Mouse (Mus musculus) embryonic facial prominence, embryonic 13.5 days (tissue): ENCODE data around the gene Cryab. TPM values are rescaled to one million over a fixed set of nuclear protein-coding genes. Genes with fewer than 3 reads are reported as not detected.

Experiments
- ATAC-seq: fragments of 200-750 bp; cut with Nextera tagmentation; 2 replicates; pipeline ENCODE4 v1.8.0; 2017; ENCODE audit warnings: low read depth; ENCODE audit not compliant: insufficient number of reproducible peaks, insufficient read depth, low FRiP score, low TSS enrichment
- H3K27ac ChIP-seq: fragments of 300-500 bp; sonication (generic); 2 replicates; pipeline ENCODE4 v1.5.1; 2015; ENCODE audit warnings: moderate library complexity, mild to moderate bottlenecking, inconsistent platforms
- H3K27me3 ChIP-seq: fragments of 300-500 bp; sonication (generic); 2 replicates; pipeline ENCODE4 v1.6.1; 2015; ENCODE audit warnings: mild to moderate bottlenecking, inconsistent platforms
- H3K36me3 ChIP-seq: fragments of 300-500 bp; sonication (generic); 2 replicates; pipeline ENCODE4 v1.6.1; 2015; ENCODE audit warnings: mild to moderate bottlenecking, inconsistent platforms
- H3K4me1 ChIP-seq: fragments of 300-500 bp; sonication (generic); 2 replicates; pipeline ENCODE4 v1.6.1; 2015; ENCODE audit warnings: inconsistent platforms
- H3K4me2 ChIP-seq: fragments of 300-500 bp; sonication (generic); 2 replicates; pipeline ENCODE4 v1.6.1; 2015; ENCODE audit warnings: moderate library complexity, mild to moderate bottlenecking, inconsistent platforms
- H3K4me3 ChIP-seq: fragments of 300-500 bp; sonication (generic); 2 replicates; pipeline ENCODE4 v1.5.1; 2015; ENCODE audit warnings: mild to moderate bottlenecking, inconsistent platforms
- H3K9ac ChIP-seq: fragments of 300-500 bp; sonication (generic); 2 replicates; pipeline ENCODE4 v1.6.1; 2015; ENCODE audit warnings: mild to moderate bottlenecking, inconsistent platforms
- H3K9me3 ChIP-seq: fragments of 300-500 bp; sonication (generic); 2 replicates; pipeline ENCODE4 v1.6.1; 2016; ENCODE audit warnings: inconsistent platforms
- WGBS: fragments of 180-500 bp; shearing (Covaris S2); methylation state at CpG from one replicate; pipeline ENCODE4 v1.1.7; 2015; ENCODE audit warnings: mixed read lengths; 5-methylcytosine and 5-hydroxymethylcytosine counted together
- polyA plus RNA-seq: library from polyadenylated mRNA; unstranded; fragments of >200 nt; fragmentation: Nextera tagmentation; extraction: Ambion mirVana; gene quantifications from 2 replicates; pipeline ENCODE4 v1.2.1, GENCODE M21; 2015

Gene Cryab
- polyA plus RNA-seq, 1 experiment from 2014 or later = 17.1 TPM

DNA sequence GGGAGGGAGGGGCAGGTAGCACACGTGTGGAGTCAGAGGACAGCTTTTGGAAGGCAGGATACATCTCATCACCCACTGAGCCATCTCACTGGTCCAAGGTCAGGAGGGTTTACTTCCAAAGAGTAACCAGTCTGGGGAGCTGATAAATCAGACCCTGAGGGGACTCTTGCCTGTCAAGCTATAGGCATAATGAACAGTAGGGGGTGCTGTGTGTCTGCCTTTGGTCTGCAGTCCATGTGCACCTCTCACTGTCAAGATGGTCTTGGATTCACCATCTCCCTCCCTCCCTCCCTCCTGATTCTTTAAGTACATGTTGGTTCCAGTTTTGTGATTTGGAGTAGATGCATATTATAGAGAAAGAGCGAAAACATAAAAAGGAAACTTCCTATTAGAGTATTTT lies 49.9 kb downstream of the Cryab start:
- no peaks in the 10 kb centered on the region for H3K27me3 ChIP-seq
- H3K9me3 ChIP-seq = no peaks in the 10 kb centered on the region
- no peak for ATAC-seq
- peaks cover 74% of the 10 kb centered on the region for H3K36me3 ChIP-seq
- H3K4me1 ChIP-seq = no peaks in the 10 kb centered on the region
- 73% methylated on average over 2 of the region's 2 CpGs for WGBS
- no peak overlapping the region for H3K4me3 ChIP-seq
- H3K27ac ChIP-seq = no peak overlapping the region
- no peak overlapping the region for H3K9ac ChIP-seq
- no peak overlapping the region for H3K4me2 ChIP-seq

DNA sequence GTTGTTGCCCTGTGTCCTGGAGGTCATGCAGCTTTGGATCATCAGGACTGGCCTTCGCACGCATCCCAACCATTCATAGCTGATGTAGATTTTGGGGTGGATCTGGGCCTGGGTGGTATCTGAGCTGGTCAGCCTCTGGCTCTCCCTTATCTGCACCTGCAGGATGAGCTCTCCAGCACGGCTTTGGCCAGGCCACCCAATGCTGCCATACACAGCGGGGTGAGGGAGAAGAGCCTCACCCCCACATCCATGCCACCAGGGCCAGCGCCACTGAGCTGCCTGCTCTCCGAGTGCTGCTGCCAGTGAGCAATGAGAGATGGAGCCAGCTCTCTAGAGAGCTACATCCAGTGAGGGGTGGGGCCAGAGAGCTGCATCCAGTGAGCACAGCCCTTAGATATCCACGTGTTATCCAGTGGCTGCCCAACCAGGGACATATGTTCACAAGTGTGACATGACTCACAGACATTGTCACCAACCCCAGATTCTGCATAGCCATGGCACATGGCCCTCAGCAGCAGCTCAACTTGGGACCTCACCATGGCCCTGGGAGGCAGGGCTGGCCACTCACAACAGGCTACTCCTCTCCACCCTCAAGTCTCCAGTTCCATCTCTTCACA lies 52.0 kb downstream of the Cryab start:
- Histone ChIP-seq H3K9ac (no peak overlapping the region), H3K27me3 (no peaks in the 10 kb centered on the region), H3K4me1 (no peaks in the 10 kb centered on the region), H3K4me2 (no peak overlapping the region), H3K36me3 (peaks cover 80% of the 10 kb centered on the region), H3K27ac (no peak overlapping the region), H3K4me3 (no peak overlapping the region), H3K9me3 (no peaks in the 10 kb centered on the region)
- no peak for ATAC-seq
- WGBS = 90% methylated on average over 7 of the region's 7 CpGs

Other genes with a start within 250 kb of the Cryab start
- 79.4 and 87.9 TPM in 2 replicates for gene Pts, start 222.6 kb upstream of the Cryab start, polyA plus RNA-seq
- 5.1 TPM in 2 replicates for gene Il18, start 196.5 kb upstream of the Cryab start, polyA plus RNA-seq
- gene Bco2, start 196.1 kb upstream of the Cryab start, polyA plus RNA-seq = 0.15 and 0.40 TPM in 2 replicates
- gene Tex12, start 190.0 kb upstream of the Cryab start, polyA plus RNA-seq = 0.26 TPM in 1 of 2 replicates, not detected in the other
- gene Sdhd, start 147.5 kb upstream of the Cryab start, polyA plus RNA-seq = 241 and 249 TPM in 2 replicates
- gene Timm8b, start 147.4 kb upstream of the Cryab start, polyA plus RNA-seq = 286 and 288 TPM in 2 replicates
- 2.7 and 3.7 TPM in 2 replicates for gene Pih1d2, start 134.0 kb upstream of the Cryab start, polyA plus RNA-seq
- gene Nkapd1, start 133.9 kb upstream of the Cryab start, polyA plus RNA-seq = 28.6 and 30.1 TPM in 2 replicates
- 38.0 and 42.4 TPM in 2 replicates for gene Dlat, start 91.5 kb upstream of the Cryab start, polyA plus RNA-seq
- gene Dixdc1, start 11.8 kb upstream of the Cryab start, polyA plus RNA-seq = 22.6 and 23.3 TPM in 2 replicates
- 6.0 and 6.7 TPM in 2 replicates for gene 2310030G06Rik, start 4.8 kb upstream of the Cryab start, polyA plus RNA-seq
- 4.8 and 5.7 TPM in 2 replicates for gene Hspb2, start 1.0 kb downstream of the Cryab start, polyA plus RNA-seq
- 11.1 and 12.4 TPM in 2 replicates for gene Fdxacb1, start 16.9 kb downstream of the Cryab start, polyA plus RNA-seq
- gene Alg9, start 23.7 kb downstream of the Cryab start, polyA plus RNA-seq = 36.9 and 43.8 TPM in 2 replicates
- 35.6 and 39.8 TPM in 2 replicates for gene 1110032A03Rik, start 24.2 kb downstream of the Cryab start, polyA plus RNA-seq
- 72.2 and 75.3 TPM in 2 replicates for gene Ppp2r1b, start 94.0 kb downstream of the Cryab start, polyA plus RNA-seq